Mouse (Mus musculus): ENCODE data around the gene Prox1.

DNA sequence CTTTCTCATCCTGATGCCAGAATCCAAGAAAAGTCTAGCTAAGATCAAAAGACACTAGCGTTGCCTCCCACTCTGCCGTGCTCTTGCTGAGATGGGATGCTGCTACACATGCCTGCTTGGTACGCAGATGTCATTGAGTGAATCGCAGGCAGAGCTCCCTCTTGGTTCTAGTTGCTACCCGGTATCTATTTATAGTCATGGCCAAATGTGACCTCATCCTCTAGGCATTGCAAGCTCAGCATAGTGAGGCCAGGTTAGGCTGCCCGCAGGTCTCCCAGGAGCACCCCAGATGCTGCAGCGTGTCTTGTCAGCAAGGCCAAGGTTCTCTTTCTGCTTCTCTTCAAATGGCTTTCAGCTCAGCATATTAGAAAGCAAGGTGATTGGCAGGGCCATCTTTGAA lies 84.8 kb downstream of the Prox1 start:
- TF ChIP-seq CTCF (IDR thresholded peaks at IDR 0.05; ENCODE audit: low read depth) (no peak), EP300 (IDR thresholded peaks at IDR 0.05; ENCODE audit: low read depth) (no peak)

Measured in liver, embryonic 14.5 days (tissue).